Mouse (Mus musculus): Measurements from ENCODE around the gene Htt. TPM values are rescaled to one million over a fixed set of nuclear protein-coding genes. Genes with fewer than 3 reads are reported as not detected.
"Not testable (repeated sequence)": the region's sequence is repeated elsewhere in the genome, so short reads cannot be mapped to it uniquely, and the experiment has no call there.

The Htt gene
- total RNA-seq (2017), result 19.5 and 33.1 TPM in 2 replicates

DNA sequence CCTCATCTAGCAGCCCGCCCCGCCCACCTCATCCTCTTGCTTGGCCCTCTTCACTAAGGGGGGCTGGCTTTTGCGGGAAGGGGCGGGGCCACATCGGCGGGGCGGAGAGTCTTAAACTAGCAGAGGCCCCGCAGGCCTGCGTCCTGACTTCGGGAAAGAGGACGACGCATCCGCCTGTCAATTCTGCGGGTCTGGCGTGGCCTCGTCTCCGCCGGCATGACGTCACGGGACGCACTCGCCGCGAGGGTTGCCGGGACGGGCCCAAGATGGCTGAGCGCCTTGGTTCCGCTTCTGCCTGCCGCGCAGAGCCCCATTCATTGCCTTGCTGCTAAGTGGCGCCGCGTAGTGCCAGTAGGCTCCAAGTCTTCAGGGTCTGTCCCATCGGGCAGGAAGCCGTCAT is at the start of gene Htt:
TSS of gene Htt (plus strand) at position 232 of the 400 bp plus-strand sequence.
- peak; percentile 95 to 97 for ATAC-seq (replicated peaks in 1 of 2; ENCODE audit: insufficient read depth in 1 of 2, low FRiP score in 2 of 2, low TSS enrichment in 1 of 2, low read depth in 1 of 2, poor library complexity in 2 of 2, severe bottlenecking in 2 of 2)

- not testable (repeated sequence) for ATAC-seq (replicated peaks in 1 of 2; ENCODE audit: insufficient read depth in 1 of 2, low FRiP score in 2 of 2, low TSS enrichment in 1 of 2, low read depth in 1 of 2, poor library complexity in 2 of 2, severe bottlenecking in 2 of 2)
These were observed 47.2 kb upstream of the Htt start for GRCm38 (mm10) chr5:34714371-34714770.

DNA sequence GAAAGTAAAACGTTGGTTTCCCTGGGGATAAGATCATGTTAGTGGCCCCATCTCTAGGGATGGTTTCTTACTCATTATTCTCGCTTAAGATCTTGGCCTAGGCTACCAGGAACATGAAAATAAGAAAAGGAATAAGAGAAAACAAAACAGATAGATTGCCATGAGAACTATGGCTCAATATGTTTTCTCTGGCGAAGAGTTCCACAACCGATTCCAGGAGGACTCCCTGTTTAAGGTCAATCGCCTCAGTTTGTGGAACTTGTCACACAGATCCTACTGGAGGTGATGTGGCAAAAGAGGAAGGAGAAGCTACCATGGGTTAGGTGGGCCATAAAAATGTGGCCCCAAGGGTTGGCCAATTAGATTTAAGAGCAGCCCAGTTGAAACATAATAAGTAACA is 46.7 kb upstream of the Htt start:
- ATAC-seq (replicated peaks in 1 of 2; ENCODE audit: insufficient read depth in 1 of 2, low FRiP score in 2 of 2, low TSS enrichment in 1 of 2, low read depth in 1 of 2, poor library complexity in 2 of 2, severe bottlenecking in 2 of 2), result no peak

DNA sequence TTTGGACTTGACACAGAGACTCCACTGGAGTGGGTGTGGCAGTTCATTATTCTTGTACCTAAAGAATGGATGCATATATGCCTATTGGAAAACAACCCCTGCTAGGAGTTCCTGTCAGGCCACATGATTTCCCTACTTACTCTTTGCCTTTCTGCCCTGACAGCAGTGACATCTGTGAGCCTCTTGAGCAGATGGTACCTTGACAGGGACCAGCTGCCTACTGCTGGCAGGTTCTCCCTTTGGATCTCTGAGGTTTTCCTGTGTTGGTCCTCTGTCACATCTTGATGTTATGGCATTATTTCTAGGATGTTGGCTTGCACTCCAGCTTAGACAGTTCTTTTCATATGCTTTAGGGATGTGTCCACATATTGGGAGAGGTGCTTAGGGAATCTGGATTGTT is 32.4 kb upstream of the Htt start:
- no peak for ATAC-seq (replicated peaks in 1 of 2; ENCODE audit: insufficient read depth in 1 of 2, low FRiP score in 2 of 2, low TSS enrichment in 1 of 2, low read depth in 1 of 2, poor library complexity in 2 of 2, severe bottlenecking in 2 of 2)

- ATAC-seq (replicated peaks in 1 of 2; ENCODE audit: insufficient read depth in 1 of 2, low FRiP score in 2 of 2, low TSS enrichment in 1 of 2, low read depth in 1 of 2, poor library complexity in 2 of 2, severe bottlenecking in 2 of 2), result no peak
These were observed 31.3 kb upstream of the Htt start for GRCm38 (mm10) chr5:34730255-34730654.

GRCm38 (mm10) chr5:34751477-34751876 is 10.1 kb upstream of the Htt start:
- no peak for ATAC-seq (replicated peaks in 1 of 2; ENCODE audit: insufficient read depth in 1 of 2, low FRiP score in 2 of 2, low TSS enrichment in 1 of 2, low read depth in 1 of 2, poor library complexity in 2 of 2, severe bottlenecking in 2 of 2)

- no peak for ATAC-seq (replicated peaks in 1 of 2; ENCODE audit: insufficient read depth in 1 of 2, low FRiP score in 2 of 2, low TSS enrichment in 1 of 2, low read depth in 1 of 2, poor library complexity in 2 of 2, severe bottlenecking in 2 of 2)
These were observed 2.8 kb upstream of the Htt start for GRCm38 (mm10) chr5:34758762-34759161.

DNA sequence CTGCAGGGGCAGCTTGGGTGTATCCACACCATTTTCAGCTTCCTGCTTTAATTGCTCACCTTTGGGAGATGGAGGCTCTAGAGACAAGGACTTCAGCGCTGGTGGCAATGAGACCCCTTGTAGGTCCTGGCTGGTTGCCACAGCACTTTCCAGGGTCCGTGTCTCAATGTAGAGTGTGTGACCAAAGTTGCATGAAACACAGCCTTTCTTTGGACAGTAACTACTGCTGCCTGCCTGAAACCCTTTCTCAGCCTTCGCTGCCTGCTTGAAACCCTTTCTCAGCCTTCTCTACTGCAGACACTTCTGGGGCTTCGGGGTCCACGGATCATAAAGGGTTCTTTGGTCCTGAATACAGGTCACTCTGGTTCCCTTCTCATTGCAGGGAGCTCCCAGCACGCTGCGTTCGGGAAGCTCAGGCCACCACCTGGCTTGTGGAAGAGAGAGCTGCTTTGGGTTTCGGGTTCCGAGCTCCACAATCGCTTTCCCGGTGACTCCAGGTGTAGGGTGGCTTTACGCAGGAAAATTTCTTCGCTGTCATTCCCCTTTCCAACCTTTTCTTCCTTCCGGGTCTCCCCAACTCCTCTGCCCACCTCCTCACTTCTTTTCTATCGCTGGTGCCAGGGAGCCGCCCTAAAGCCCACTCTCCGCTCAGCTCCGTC is 561 bp upstream of the Htt start:
- peak in 1 of 2 experiments; percentile 4; a peak in 1 of 4 replicates for ATAC-seq (replicated peaks in 1 of 2; ENCODE audit: insufficient read depth in 1 of 2, low FRiP score in 2 of 2, low TSS enrichment in 1 of 2, low read depth in 1 of 2, poor library complexity in 2 of 2, severe bottlenecking in 2 of 2)

DNA sequence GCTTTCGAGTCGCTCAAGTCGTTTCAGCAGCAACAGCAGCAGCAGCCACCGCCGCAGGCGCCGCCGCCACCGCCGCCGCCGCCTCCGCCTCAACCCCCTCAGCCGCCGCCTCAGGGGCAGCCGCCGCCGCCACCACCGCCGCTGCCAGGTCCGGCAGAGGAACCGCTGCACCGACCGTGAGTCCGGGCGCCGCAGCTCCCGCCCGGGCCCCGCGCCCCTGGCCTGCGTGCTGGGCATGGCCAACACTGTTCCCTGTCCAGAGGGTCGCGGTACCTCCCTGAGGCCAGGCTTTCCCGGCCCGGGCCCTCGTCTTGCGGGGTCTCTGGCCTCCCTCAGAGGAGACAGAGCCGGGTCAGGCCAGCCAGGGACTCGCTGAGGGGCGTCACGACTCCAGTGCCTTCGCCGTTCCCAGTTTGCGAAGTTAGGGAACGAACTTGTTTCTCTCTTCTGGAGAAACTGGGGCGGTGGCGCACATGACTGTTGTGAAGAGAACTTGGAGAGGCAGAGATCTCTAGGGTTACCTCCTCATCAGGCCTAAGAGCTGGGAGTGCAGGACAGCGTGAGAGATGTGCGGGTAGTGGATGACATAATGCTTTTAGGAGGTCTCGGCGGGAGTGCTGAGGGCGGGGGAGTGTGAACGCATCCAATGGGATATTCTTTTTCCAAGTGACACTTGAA is 533 bp downstream of the Htt start:
- peak in 1 of 2 experiments; percentile 23; a peak in 2 of 4 replicates for ATAC-seq (replicated peaks in 1 of 2; ENCODE audit: insufficient read depth in 1 of 2, low FRiP score in 2 of 2, low TSS enrichment in 1 of 2, low read depth in 1 of 2, poor library complexity in 2 of 2, severe bottlenecking in 2 of 2)

- peak in 1 of 2 experiments; percentile 21; a peak in 1 of 4 replicates for ATAC-seq (replicated peaks in 1 of 2; ENCODE audit: insufficient read depth in 1 of 2, low FRiP score in 2 of 2, low TSS enrichment in 1 of 2, low read depth in 1 of 2, poor library complexity in 2 of 2, severe bottlenecking in 2 of 2)
These were observed 10.3 kb downstream of the Htt start for GRCm38 (mm10) chr5:34771818-34772217.

DNA sequence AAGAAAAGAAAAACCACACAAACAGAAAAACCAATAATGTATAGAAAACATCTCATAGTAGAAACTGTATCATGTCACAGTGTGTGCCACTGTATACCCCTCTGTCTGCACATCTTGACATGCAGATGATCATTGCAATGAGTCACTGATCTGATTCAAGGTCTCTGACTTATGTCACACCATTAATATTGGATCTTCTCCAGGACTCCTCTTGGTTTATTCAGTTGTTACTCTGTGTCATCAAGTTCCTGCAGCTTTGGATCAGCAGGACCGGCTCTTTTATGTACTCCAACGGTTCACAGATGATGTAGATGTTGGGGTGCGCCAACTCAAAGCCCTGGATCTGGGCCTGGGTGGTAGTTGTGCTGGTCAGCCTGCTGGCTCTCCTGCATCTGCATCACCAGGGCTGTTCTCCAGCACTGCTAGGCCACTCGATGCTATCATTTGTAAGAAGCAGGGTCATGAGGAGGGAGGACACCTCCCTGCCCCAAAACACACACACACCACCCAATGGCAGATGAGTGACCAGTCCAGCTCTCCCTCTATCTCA is 11.2 kb downstream of the Htt start:
- ATAC-seq (replicated peaks in 1 of 2; ENCODE audit: insufficient read depth in 1 of 2, low FRiP score in 2 of 2, low TSS enrichment in 1 of 2, low read depth in 1 of 2, poor library complexity in 2 of 2, severe bottlenecking in 2 of 2), result no peak

DNA sequence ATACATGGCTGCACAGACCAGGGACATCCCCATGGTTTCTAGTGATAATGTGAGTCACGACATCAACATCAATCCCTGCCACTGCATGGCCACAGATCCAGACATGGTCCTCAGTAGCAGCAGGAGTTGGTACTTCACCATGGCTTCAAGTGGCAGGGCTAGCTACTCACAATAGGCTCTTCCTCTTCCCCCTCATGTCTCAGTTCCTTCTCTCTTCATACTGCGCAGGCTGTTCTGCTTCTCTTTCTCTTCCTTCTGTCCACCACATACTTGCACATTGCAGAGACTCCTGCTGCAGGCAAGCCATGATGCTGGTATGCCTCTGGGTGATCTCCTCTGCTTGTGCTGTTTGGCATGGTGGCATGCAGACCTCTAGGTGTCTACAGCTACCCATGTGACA is 11.9 kb downstream of the Htt start:
- ATAC-seq (replicated peaks in 1 of 2; ENCODE audit: insufficient read depth in 1 of 2, low FRiP score in 2 of 2, low TSS enrichment in 1 of 2, low read depth in 1 of 2, poor library complexity in 2 of 2, severe bottlenecking in 2 of 2), result 0 out of 4 replicates have a peak, but pooled peaks have one; percentile 12 to 29

DNA sequence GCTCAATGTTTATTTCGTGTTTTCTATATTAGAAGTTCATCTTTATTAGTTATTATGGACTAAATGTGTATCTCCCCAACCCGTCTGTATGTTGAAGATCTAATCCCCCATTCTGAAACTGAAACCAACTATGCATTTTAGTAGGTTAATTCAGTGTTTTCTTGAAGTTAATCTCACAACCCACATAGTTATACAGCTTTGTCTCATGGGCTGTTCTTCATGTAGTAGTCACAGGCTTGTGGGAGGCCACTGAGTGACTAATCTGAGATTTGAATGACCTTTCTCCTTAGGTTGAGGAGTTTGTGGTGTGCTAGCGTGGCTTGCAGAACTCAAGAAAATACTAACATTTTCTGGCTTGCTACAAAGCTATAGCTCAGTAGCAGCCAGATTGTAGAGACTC is 23.5 kb downstream of the Htt start:
- no peak for ATAC-seq (replicated peaks in 1 of 2; ENCODE audit: insufficient read depth in 1 of 2, low FRiP score in 2 of 2, low TSS enrichment in 1 of 2, low read depth in 1 of 2, poor library complexity in 2 of 2, severe bottlenecking in 2 of 2)

DNA sequence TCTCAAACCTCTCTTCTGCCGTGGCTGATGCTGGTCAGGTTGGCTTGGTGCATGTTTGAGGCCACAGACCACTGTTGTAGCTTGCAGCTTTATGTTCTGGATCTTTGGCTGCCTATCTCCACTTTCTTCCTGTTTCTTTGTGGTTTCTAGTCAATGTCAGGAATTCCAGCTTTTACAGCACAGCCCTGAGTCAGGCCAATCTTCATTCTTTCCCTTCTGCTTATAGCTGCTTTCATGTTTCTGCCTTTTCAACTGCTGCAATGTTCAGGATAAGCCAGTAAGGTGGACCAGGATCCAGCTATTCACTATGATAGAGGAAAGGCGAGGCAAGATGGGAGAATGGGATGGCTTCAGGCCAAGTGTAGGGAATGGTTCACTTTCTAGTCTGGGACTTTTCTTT is 29.6 kb downstream of the Htt start:
- no peak for ATAC-seq (replicated peaks in 1 of 2; ENCODE audit: insufficient read depth in 1 of 2, low FRiP score in 2 of 2, low TSS enrichment in 1 of 2, low read depth in 1 of 2, poor library complexity in 2 of 2, severe bottlenecking in 2 of 2)

DNA sequence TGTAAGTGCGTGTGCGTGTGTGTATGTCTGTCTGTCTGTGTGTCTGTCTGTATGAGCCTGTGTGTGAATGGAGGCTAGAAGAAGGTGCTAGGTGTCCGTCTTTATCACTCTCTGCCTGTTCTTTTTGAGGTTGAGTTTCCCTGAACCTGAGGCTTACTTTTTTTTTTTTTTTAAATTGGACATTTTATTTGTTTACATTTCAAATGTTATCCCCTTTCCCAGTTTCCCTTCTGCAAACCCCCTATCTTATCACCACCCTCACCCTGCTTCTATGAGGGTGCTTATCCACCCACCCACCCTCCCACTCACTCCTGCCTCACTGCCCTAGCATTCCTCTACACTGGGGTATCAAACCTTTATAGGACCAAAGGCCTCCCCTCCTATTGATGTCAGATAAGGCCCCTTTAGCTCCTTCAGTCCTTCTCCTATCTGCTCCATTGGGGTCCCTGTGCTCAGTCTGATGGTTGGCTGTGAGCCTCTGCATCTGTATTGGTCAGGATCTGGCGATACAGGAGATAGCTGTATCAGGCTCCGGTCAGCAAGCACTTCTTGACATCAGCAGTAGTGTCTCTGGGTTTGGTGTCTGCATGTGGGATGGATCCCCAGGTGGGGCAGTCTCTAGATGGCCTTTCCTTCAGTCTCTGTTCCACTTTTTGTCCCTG is 38.9 kb downstream of the Htt start:
- ATAC-seq (replicated peaks in 1 of 2; ENCODE audit: insufficient read depth in 1 of 2, low FRiP score in 2 of 2, low TSS enrichment in 1 of 2, low read depth in 1 of 2, poor library complexity in 2 of 2, severe bottlenecking in 2 of 2), result no peak

- ATAC-seq (replicated peaks in 1 of 2; ENCODE audit: insufficient read depth in 1 of 2, low FRiP score in 2 of 2, low TSS enrichment in 1 of 2, low read depth in 1 of 2, poor library complexity in 2 of 2, severe bottlenecking in 2 of 2), result no peak
These were observed 44.5 kb downstream of the Htt start for GRCm38 (mm10) chr5:34806038-34806437.

DNA sequence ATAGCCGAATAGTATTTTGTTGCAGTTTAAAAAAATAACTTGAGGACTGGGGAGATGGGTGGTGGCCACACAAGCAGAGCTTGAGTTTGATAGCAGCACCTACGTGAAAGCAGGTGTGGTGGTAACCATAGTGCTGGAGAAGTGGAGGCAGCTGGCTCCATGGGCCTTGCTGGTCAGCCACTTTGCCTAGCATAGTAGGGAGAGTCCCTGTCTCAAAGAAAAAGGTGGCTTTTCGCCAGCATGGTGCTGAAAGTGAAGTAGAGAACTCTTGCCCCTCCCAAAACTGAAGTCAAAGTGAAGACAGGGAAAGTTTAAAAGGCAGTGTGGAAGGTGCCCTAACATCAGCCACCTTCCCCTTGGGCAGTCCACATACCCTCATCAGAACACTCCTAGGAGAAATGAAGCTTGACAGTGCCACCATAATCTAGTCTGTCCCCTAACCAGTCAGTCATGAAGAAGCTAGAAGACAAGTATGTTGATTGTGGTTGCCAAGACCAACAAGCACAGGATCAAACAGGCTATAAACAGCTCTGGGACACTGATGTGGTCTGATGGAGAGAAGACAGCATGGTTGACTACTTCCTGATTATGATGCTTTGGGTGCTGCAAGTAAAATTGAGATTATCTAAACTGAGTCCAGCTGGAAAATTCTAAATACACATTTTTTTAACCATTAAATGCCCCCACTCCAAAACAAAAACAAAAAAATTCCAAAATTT is 61.0 kb downstream of the Htt start:
- no peak for ATAC-seq (replicated peaks in 1 of 2; ENCODE audit: insufficient read depth in 1 of 2, low FRiP score in 2 of 2, low TSS enrichment in 1 of 2, low read depth in 1 of 2, poor library complexity in 2 of 2, severe bottlenecking in 2 of 2)

GRCm38 (mm10) chr5:34854079-34854478 is 92.5 kb downstream of the Htt start:
- ATAC-seq (replicated peaks in 1 of 2; ENCODE audit: insufficient read depth in 1 of 2, low FRiP score in 2 of 2, low TSS enrichment in 1 of 2, low read depth in 1 of 2, poor library complexity in 2 of 2, severe bottlenecking in 2 of 2), result no peak
